Mouse (Mus musculus) E14TG2a.4 (cell line): ENCODE measurements at regions not wholly inside any gene's neighbourhood (a gene's known extent, or its start where the extent isn't known, plus 50 kb on each side); places are given as distances from the start of the nearest gene placed in this dataset.

ENCODE experiments used
- CTCF ChIP-seq: conservative IDR thresholded peaks from 2 replicates; pipeline ENCODE4 v1.5.1; 2014; ENCODE audit warnings: low read length
- NANOG ChIP-seq: IDR thresholded peaks from 2 replicates; pipeline ENCODE4 v1.6.1; 2014; ENCODE audit warnings: borderline replicate concordance, low read length, mixed read lengths

GRCm38 (mm10) chr15:63466916-63467315 lies 378.1 kb downstream of the Gsdmc2 start:
- no peak for TF ChIP-seq CTCF
- TF ChIP-seq NANOG: no peak
